Mouse (Mus musculus): Measurements from ENCODE around the gene Gabarap. TPM values are rescaled to one million over a fixed set of nuclear protein-coding genes. Genes with fewer than 3 reads are reported as not detected.

Gabarap gene
- total and polyA plus RNA-seq, 3 experiments: 132 to 241 TPM; not detected in 1

DNA sequence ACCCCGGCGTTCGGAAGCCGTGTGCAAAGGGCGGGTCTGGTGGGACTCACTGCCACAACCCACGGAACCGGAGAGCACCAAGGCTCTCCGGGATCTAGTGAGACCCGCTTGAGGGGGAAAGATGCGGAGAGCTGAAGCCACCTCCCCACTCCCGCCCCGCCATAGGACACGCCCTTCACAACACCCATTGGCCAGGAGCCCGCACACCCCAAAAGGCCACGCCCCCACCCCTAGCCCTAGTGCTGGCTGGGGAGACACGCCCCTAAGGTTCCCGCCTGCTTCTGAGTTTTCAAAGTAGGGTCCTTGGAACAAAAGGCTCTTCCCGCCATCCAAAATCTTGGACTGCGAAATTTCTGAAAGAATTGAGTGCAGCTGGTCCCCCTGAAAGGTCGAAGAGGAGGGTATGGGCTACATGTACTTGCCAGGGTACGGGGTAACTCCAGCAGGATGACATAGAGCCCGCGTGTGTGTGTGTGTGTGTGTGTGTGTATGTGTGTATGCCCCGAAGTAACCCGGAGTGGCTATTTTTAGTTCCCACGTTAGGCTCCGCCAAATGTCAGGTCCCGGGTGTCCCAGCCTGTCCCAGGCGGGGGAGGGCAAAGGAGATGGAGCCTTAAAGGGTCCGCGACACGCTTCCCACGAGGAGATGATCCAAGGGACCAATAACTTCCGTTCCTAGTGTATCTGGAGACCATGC, 42.7 kb upstream of the Gabarap start, which contains the start of gene Slc2a4:
Slc2a4 (minus strand) TSS at position 123 of the 697 bp plus-strand sequence.
- peaks cover 0 to 13% of the 10 kb centered on the region in 2 experiments; a peak in 3 of 4 replicates for H3K4me1 ChIP-seq (ENCODE audit: control insufficient read depth in 1 of 2, insufficient read depth in 2 of 2, low read length in 2 of 2)
- no peaks in the 10 kb centered on the region for H3K9me3 ChIP-seq (replicated peaks; ENCODE audit: insufficient read depth, low read length)
- peak within 1 kb of the TSS; percentile 52 to 61 for H3K4me3 ChIP-seq (ENCODE audit: control insufficient read depth in 1 of 2, insufficient read depth in 1 of 2, low read depth in 2 of 2, low read length in 2 of 2)
- peak within 1 kb of the TSS; percentile 17; the same call in 1 of the 2 replicates for H3K27ac ChIP-seq (ENCODE audit: control insufficient read depth, low read depth, low read length)
- peak; percentile 97 for DNase-seq (ENCODE audit: low read depth, low spot score)
- no peaks in the 10 kb centered on the region for H3K79me2 ChIP-seq (ENCODE audit: control insufficient read depth, insufficient read depth, low read length, poor library complexity)
- peaks cover 4 to 8% of the 10 kb centered on the region in 2 experiments for H3K27me3 ChIP-seq (ENCODE audit: control insufficient read depth in 1 of 2, insufficient read depth in 2 of 2, low read length in 2 of 2)
- TF ChIP-seq MAZ (IDR thresholded peaks at IDR 0.05; ENCODE audit: low read depth, low read length) (0 out of 2 replicates have a peak, but pooled peaks have one; percentile 29), MEF2A (IDR thresholded peaks at IDR 0.05; ENCODE audit: extremely low read depth, insufficient replicate concordance, low read depth, low read length, poor library complexity, severe bottlenecking) (0 out of 2 replicates have a peak, but pooled peaks have one; percentile 55), TBP (IDR thresholded peaks at IDR 0.05; ENCODE audit: low read depth, low read length) (0 out of 2 replicates have a peak, but pooled peaks have one; percentile 8), MAX (IDR thresholded peaks at IDR 0.05; ENCODE audit: low read length) (peak; percentile 51), E2F4 (IDR thresholded peaks at IDR 0.05; ENCODE audit: borderline replicate concordance, low read depth, low read length) (peak; percentile 82; the same call in 1 of the 2 replicates), EP300 (IDR thresholded peaks at IDR 0.05; ENCODE audit: low read depth in 1 of 2, low read length in 2 of 2) (no peak), KAT2A (conservative IDR thresholded peaks at IDR 0.05; ENCODE audit: low read depth, low read length) (no peak), USF1 (IDR thresholded peaks at IDR 0.05; ENCODE audit: low read depth, low read length) (0 out of 2 replicates have a peak, but pooled peaks have one; percentile 11), MYC (IDR thresholded peaks at IDR 0.05; ENCODE audit: low read depth, low read length) (no peak), SIN3A (IDR thresholded peaks at IDR 0.05; ENCODE audit: low read length) (peak; percentile 81), HCFC1 (IDR thresholded peaks at IDR 0.05; ENCODE audit: low read depth, low read length) (0 out of 2 replicates have a peak, but pooled peaks have one; percentile 27), USF2 (IDR thresholded peaks at IDR 0.05; ENCODE audit: borderline replicate concordance in 1 of 2, insufficient read depth in 1 of 2, low read depth in 1 of 2, low read length in 2 of 2) (no peak), SMC3 (IDR thresholded peaks at IDR 0.05; ENCODE audit: low read depth, low read length) (0 out of 2 replicates have a peak, but pooled peaks have one; percentile 18), CHD2 (IDR thresholded peaks at IDR 0.05; ENCODE audit: low read length) (no peak), MXI1 (IDR thresholded peaks at IDR 0.05; ENCODE audit: low read depth, low read length) (peak; percentile 85)
- H3K36me3 ChIP-seq (ENCODE audit: control insufficient read depth in 1 of 2, insufficient read depth in 2 of 2, low read length in 2 of 2): no peaks in the 10 kb centered on the region; a peak in 1 of 4 replicates
- H3K9ac ChIP-seq (ENCODE audit: control insufficient read depth, low read depth, low read length, poor library complexity, severe bottlenecking): peak within 1 kb of the TSS; percentile 55

- H3K79me2 ChIP-seq (ENCODE audit: control insufficient read depth, insufficient read depth, low read length, poor library complexity): no peaks in the 10 kb centered on the region
- TF ChIP-seq KAT2A (conservative IDR thresholded peaks at IDR 0.05; ENCODE audit: low read depth, low read length) (no peak), MXI1 (IDR thresholded peaks at IDR 0.05; ENCODE audit: low read depth, low read length) (peak; percentile 66), E2F4 (IDR thresholded peaks at IDR 0.05; ENCODE audit: borderline replicate concordance, low read depth, low read length) (no peak), MAZ (IDR thresholded peaks at IDR 0.05; ENCODE audit: low read depth, low read length) (no peak; the same call in 1 of the 2 replicates), POLR2AphosphoS5 (IDR thresholded peaks at IDR 0.05; ENCODE audit: borderline replicate concordance, low read depth, low read length) (no peak), UBTF (IDR thresholded peaks at IDR 0.05; ENCODE audit: borderline replicate concordance, insufficient read depth, low read depth, low read length) (no peak), ZC3H11A (IDR thresholded peaks at IDR 0.05; ENCODE audit: low read depth, low read length) (peak; percentile 96), MYC (IDR thresholded peaks at IDR 0.05; ENCODE audit: low read depth, low read length) (peak; percentile 72; the same call in 1 of the 2 replicates), RCOR1 (IDR thresholded peaks at IDR 0.05; ENCODE audit: low read depth, low read length) (no peak), ETS1 (IDR thresholded peaks at IDR 0.05; ENCODE audit: low read depth, low read length) (no peak), USF2 (IDR thresholded peaks at IDR 0.05; ENCODE audit: borderline replicate concordance in 1 of 2, insufficient read depth in 1 of 2, low read depth in 1 of 2, low read length in 2 of 2) (no peak), HCFC1 (IDR thresholded peaks at IDR 0.05; ENCODE audit: low read depth, low read length) (peak; percentile 42; the same call in 1 of the 2 replicates), JUND (IDR thresholded peaks at IDR 0.05; ENCODE audit: low read depth, low read length) (peak; percentile 58; the same call in 1 of the 2 replicates), MAFK (IDR thresholded peaks at IDR 0.05; ENCODE audit: borderline replicate concordance, low read depth, low read length) (no peak), ZNF384 (IDR thresholded peaks at IDR 0.05; ENCODE audit: low read depth, low read length) (0 out of 2 replicates have a peak, but pooled peaks have one; percentile 17), CHD2 (IDR thresholded peaks at IDR 0.05; ENCODE audit: low read length) (no peak), NRF1 (IDR thresholded peaks at IDR 0.05; ENCODE audit: insufficient read depth, low read depth, low read length, poor library complexity, severe bottlenecking) (no peak), GATA1 (IDR thresholded peaks at IDR 0.05; ENCODE audit: low read depth, low read length) (no peak)
Observed at GRCm38 (mm10) chr11:69948763-69949150, 42.2 kb upstream of the Gabarap start.

More at GRCm38 (mm10) chr11:69948763-69949150, 42.2 kb upstream of the Gabarap start:
- DNase-seq (ENCODE audit: low read depth, low spot score): peak; percentile 95
- peaks cover 3 to 4% of the 10 kb centered on the region in 2 experiments; a peak in 3 of 4 replicates for H3K27me3 ChIP-seq (ENCODE audit: control insufficient read depth in 1 of 2, insufficient read depth in 2 of 2, low read length in 2 of 2)
- H3K9ac ChIP-seq (ENCODE audit: control insufficient read depth, low read depth, low read length, poor library complexity, severe bottlenecking): peak overlapping the region; percentile 55
- peak overlapping the region; percentile 17; the same call in 1 of the 2 replicates for H3K27ac ChIP-seq (ENCODE audit: control insufficient read depth, low read depth, low read length)
- H3K4me3 ChIP-seq (ENCODE audit: control insufficient read depth in 1 of 2, insufficient read depth in 1 of 2, low read depth in 2 of 2, low read length in 2 of 2): peak overlapping the region; percentile 52 to 61
- H3K9me3 ChIP-seq (replicated peaks; ENCODE audit: insufficient read depth, low read length): no peaks in the 10 kb centered on the region
- peaks cover 2 to 18% of the 10 kb centered on the region in 2 experiments; a peak in 3 of 4 replicates for H3K4me1 ChIP-seq (ENCODE audit: control insufficient read depth in 1 of 2, insufficient read depth in 2 of 2, low read length in 2 of 2)
- H3K36me3 ChIP-seq (ENCODE audit: control insufficient read depth in 1 of 2, insufficient read depth in 2 of 2, low read length in 2 of 2): no peaks in the 10 kb centered on the region; a peak in 1 of 4 replicates
